Mouse (Mus musculus): ENCODE measurements around the gene H1f0. TPM values are rescaled to one million over a fixed set of nuclear protein-coding genes. Genes with fewer than 3 reads are reported as not detected.
"Not testable (repeated sequence)": the region's sequence is repeated elsewhere in the genome, so short reads cannot be mapped to it uniquely, and the experiment has no call there.

Gene H1f0
- polyA plus RNA-seq, 1 experiment: 206 TPM

GRCm38 (mm10) chr15:79001559-79001958, 26.7 kb upstream of the H1f0 start:
- Histone ChIP-seq H3K4me1 (ENCODE audit: control insufficient read depth, insufficient read depth, low read length) (no peaks in the 10 kb centered on the region), H3K27ac (ENCODE audit: insufficient read depth, low read length) (no peak overlapping the region), H3K4me3 (ENCODE audit: insufficient read depth, low read length) (no peak overlapping the region)
- TF ChIP-seq CTCF (IDR thresholded peaks at IDR 0.05; ENCODE audit: borderline replicate concordance, insufficient read depth, low read length): no peak

GRCm38 (mm10) chr15:79002036-79002435, 26.2 kb upstream of the H1f0 start:
- TF ChIP-seq POLR2A (IDR thresholded peaks at IDR 0.05; ENCODE audit: low read depth, low read length): no peak
- no peak for TF ChIP-seq CTCF (IDR thresholded peaks at IDR 0.05; ENCODE audit: borderline replicate concordance, insufficient read depth, low read length)
- no peaks in the 10 kb centered on the region for H3K4me1 ChIP-seq (ENCODE audit: control insufficient read depth, insufficient read depth, low read length)
- H3K4me3 ChIP-seq (ENCODE audit: insufficient read depth, low read length): no peak overlapping the region
- H3K27ac ChIP-seq (ENCODE audit: insufficient read depth, low read length): no peak overlapping the region

- TF ChIP-seq CTCF (IDR thresholded peaks at IDR 0.05; ENCODE audit: borderline replicate concordance, insufficient read depth, low read length) (no peak), POLR2A (IDR thresholded peaks at IDR 0.05; ENCODE audit: low read depth, low read length) (no peak)
Measured at GRCm38 (mm10) chr15:79003079-79003478, 25.2 kb upstream of the H1f0 start.

DNA sequence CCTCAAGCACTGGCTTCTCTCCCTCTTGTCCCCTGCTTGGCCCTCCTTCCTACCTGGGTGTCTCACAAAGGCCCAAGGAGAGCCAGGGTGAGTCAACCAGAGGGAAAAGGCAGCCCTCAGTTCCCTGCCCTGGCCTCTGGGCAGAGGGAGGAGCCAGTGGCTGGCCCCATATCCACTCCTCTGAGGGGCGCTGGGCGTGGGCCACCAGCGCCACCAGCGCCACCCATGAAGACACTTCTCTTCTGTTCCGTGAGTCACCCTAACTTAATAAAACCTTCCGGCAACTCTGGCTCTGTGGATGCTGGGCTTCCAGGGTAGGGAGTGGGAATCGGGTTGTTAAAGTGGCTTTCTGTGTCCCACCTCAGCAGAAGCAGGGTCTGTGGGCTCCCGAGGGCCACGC, 22.7 kb upstream of the H1f0 start:
- Histone ChIP-seq H3K27ac (ENCODE audit: insufficient read depth, low read length) (no peak overlapping the region), H3K4me1 (ENCODE audit: control insufficient read depth, insufficient read depth, low read length) (no peaks in the 10 kb centered on the region)
- no peak for TF ChIP-seq POLR2A (IDR thresholded peaks at IDR 0.05; ENCODE audit: low read depth, low read length)
- TF ChIP-seq CTCF (IDR thresholded peaks at IDR 0.05; ENCODE audit: borderline replicate concordance, insufficient read depth, low read length): no peak

More at GRCm38 (mm10) chr15:79003079-79003478, 25.2 kb upstream of the H1f0 start:
- Histone ChIP-seq H3K27ac (ENCODE audit: insufficient read depth, low read length) (no peak overlapping the region), H3K4me3 (ENCODE audit: insufficient read depth, low read length) (no peak overlapping the region), H3K4me1 (ENCODE audit: control insufficient read depth, insufficient read depth, low read length) (no peaks in the 10 kb centered on the region)

DNA sequence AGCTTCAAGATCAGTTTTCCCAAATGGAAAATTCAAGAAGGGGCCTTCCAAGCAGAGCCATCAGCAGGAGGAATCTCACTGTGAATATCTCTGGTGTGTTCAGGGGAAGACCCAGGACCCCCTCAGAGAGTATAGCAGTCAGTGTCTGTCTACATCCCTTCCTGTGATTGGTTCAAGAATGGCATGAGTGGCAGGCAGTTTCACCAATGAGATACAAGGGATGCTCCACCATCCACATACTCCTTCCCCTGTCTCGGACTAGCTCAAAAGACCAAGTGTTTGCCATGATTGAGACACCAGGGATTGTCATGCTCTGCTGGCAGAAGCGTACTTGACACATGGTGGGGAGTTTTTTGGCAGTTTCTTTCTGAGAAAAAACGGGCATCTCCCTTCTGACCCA, 21.6 kb upstream of the H1f0 start:
- TF ChIP-seq POLR2A (IDR thresholded peaks at IDR 0.05; ENCODE audit: low read depth, low read length): no peak
- no peak for TF ChIP-seq CTCF (IDR thresholded peaks at IDR 0.05; ENCODE audit: borderline replicate concordance, insufficient read depth, low read length)
- no peaks in the 10 kb centered on the region for H3K4me1 ChIP-seq (ENCODE audit: control insufficient read depth, insufficient read depth, low read length)
- H3K27ac ChIP-seq (ENCODE audit: insufficient read depth, low read length): no peak overlapping the region
- no peak overlapping the region for H3K4me3 ChIP-seq (ENCODE audit: insufficient read depth, low read length)

More for the DNA sequence above, 22.7 kb upstream of the H1f0 start:
- no peak overlapping the region for H3K4me3 ChIP-seq (ENCODE audit: insufficient read depth, low read length)

- TF ChIP-seq CTCF (IDR thresholded peaks at IDR 0.05; ENCODE audit: borderline replicate concordance, insufficient read depth, low read length): no peak
- no peak for TF ChIP-seq POLR2A (IDR thresholded peaks at IDR 0.05; ENCODE audit: low read depth, low read length)
- Histone ChIP-seq H3K27ac (ENCODE audit: insufficient read depth, low read length) (no peak overlapping the region), H3K4me1 (ENCODE audit: control insufficient read depth, insufficient read depth, low read length) (no peaks in the 10 kb centered on the region), H3K4me3 (ENCODE audit: insufficient read depth, low read length) (no peak overlapping the region)
Measured at GRCm38 (mm10) chr15:79007059-79007458, 21.2 kb upstream of the H1f0 start.

DNA sequence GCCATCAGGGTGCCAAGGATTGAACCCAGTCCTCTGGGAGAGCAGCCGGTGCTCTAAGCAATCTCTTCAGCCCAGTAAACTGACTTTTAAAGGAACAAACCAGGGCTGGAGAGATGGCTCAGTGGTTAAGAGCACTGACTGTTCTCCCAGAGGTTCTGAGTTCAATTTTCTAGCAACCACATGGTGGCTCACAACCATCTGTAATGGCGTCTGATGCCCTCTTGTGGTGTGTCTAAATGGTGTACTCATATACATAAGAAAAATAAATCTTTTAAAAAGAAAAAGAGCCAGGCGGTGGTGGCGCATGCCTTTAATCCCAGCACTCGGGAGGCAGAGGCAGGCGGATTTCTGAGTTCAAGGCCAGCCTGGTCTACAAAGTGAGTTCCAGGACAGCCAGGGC, 20.4 kb upstream of the H1f0 start:
- not testable (repeated sequence) for H3K4me1 ChIP-seq (ENCODE audit: control insufficient read depth, insufficient read depth, low read length); H3K4me3 ChIP-seq (ENCODE audit: insufficient read depth, low read length); H3K27ac ChIP-seq (ENCODE audit: insufficient read depth, low read length)

- Histone ChIP-seq H3K4me3 (ENCODE audit: insufficient read depth, low read length) (no peak overlapping the region), H3K4me1 (ENCODE audit: control insufficient read depth, insufficient read depth, low read length) (no peaks in the 10 kb centered on the region), H3K27ac (ENCODE audit: insufficient read depth, low read length) (no peak overlapping the region)
- TF ChIP-seq CTCF (IDR thresholded peaks at IDR 0.05; ENCODE audit: borderline replicate concordance, insufficient read depth, low read length): no peak
- TF ChIP-seq POLR2A (IDR thresholded peaks at IDR 0.05; ENCODE audit: low read depth, low read length): no peak
Measured at GRCm38 (mm10) chr15:79009734-79010133, 18.5 kb upstream of the H1f0 start.

DNA sequence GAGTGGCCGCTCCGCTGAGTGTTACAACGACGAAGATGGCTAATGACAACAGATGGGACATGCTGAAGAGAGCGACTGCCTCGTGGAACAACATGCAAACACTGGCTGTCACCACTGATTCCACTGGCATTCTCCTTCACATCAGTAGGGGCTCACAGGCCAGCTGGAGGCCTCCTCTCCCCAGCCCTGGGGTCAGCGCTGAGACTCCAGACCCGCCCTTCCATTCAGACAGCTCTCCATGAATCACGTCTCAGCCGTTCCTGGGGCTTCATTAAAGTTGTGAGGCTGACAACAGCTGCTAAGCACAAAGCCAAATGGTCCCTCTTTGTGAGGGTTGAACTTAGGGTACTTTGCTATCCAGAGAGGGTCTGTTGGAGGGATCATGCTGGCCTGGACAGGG, 16.7 kb upstream of the H1f0 start:
- no peak overlapping the region for H3K4me3 ChIP-seq (ENCODE audit: insufficient read depth, low read length)
- TF ChIP-seq POLR2A (IDR thresholded peaks at IDR 0.05; ENCODE audit: low read depth, low read length) (no peak), CTCF (IDR thresholded peaks at IDR 0.05; ENCODE audit: borderline replicate concordance, insufficient read depth, low read length) (no peak)
- no peak overlapping the region for H3K27ac ChIP-seq (ENCODE audit: insufficient read depth, low read length)
- no peaks in the 10 kb centered on the region for H3K4me1 ChIP-seq (ENCODE audit: control insufficient read depth, insufficient read depth, low read length)

DNA sequence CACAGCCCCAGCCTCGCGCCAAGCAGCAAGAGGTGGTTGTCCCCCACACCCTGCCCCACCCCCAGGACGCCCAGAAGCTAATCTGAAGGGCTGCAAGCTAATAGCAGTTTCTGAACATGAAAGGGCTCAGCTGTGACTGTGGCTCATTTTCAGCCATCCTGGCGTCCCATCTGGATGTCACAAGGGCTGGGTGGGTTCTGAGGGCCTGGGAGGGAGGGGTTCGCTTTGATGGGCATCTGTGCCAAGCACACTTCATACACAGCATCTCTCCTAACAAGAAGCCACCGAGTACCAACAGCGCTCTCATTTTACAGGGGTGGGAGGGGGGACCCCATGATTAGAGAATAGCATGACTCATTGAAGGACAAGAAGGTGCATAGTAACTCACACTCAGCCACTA, 14.9 kb upstream of the H1f0 start:
- Histone ChIP-seq H3K4me3 (ENCODE audit: insufficient read depth, low read length) (no peak overlapping the region), H3K4me1 (ENCODE audit: control insufficient read depth, insufficient read depth, low read length) (no peaks in the 10 kb centered on the region), H3K27ac (ENCODE audit: insufficient read depth, low read length) (no peak overlapping the region)
- TF ChIP-seq CTCF (IDR thresholded peaks at IDR 0.05; ENCODE audit: borderline replicate concordance, insufficient read depth, low read length) (no peak), POLR2A (IDR thresholded peaks at IDR 0.05; ENCODE audit: low read depth, low read length) (no peak)

DNA sequence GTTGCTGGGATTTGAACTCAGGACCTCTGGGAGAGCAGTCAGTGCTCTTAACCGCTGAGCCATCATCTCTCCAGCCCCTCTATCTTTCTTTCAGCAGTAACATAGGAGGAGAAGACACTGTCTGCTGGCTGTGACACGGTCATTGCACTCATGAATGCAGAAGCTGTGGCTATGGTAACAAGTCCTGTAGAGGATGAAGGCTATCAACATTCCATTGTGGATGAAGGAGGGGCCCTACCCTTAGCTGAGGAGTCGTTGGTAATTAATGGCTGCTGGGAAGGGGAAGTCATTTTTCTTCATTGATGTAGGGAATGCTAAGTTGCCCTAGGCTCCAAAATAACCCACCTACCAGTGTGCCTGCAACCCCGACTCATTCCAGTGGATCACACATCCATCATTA, 10.1 kb upstream of the H1f0 start:
- no peak for TF ChIP-seq POLR2A (IDR thresholded peaks at IDR 0.05; ENCODE audit: low read depth, low read length)
- TF ChIP-seq CTCF (IDR thresholded peaks at IDR 0.05; ENCODE audit: borderline replicate concordance, insufficient read depth, low read length): no peak
- no peak overlapping the region for H3K4me3 ChIP-seq (ENCODE audit: insufficient read depth, low read length)
- no peak overlapping the region for H3K27ac ChIP-seq (ENCODE audit: insufficient read depth, low read length)
- H3K4me1 ChIP-seq (ENCODE audit: control insufficient read depth, insufficient read depth, low read length): no peaks in the 10 kb centered on the region

Data from embryonic fibroblast, embryonic 13.5 days (primary cell).